Mouse (Mus musculus): ENCODE measurements at regions not wholly inside any gene's neighbourhood (a gene's known extent, or its start where the extent isn't known, plus 50 kb on each side); places are given as distances from the start of the nearest gene placed in this dataset.
"Not testable (repeated sequence)": the region's sequence is repeated elsewhere in the genome, so short reads cannot be mapped to it uniquely, and the experiment has no call there.

DNA sequence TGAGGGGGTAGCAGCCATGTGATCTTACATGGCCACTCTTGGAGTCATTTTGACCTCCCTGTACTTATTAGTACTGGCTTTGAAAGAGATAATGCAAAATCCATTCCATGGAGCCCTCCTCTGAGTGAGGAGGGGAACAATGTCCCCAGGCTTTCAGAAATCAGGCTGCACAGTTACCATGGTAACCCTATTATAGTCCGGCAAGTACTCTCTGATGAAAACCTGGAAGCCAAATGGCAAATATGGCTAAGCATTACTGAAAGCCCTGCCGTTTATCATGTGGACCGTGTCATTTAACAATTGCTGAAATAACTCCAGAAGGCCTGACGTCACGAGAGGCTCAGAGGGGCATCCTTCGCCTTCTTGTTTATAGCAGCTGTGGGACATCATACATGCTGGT is 82.5 kb upstream of the Xcl1 start:
- DNase-seq (ENCODE audit: low spot score in 2 of 2), result no peak

- DNase-seq (ENCODE audit: low spot score in 2 of 2), result no peak
These were observed 79.0 kb upstream of the Xcl1 start for GRCm38 (mm10) chr1:165014328-165014727.

- DNase-seq (ENCODE audit: low spot score in 2 of 2), result no peak
These were observed 78.1 kb upstream of the Xcl1 start for GRCm38 (mm10) chr1:165013428-165013827.

- DNase-seq (ENCODE audit: low spot score in 2 of 2), result no peak
These were observed 77.0 kb upstream of the Xcl1 start for GRCm38 (mm10) chr1:165012376-165012775.

DNA sequence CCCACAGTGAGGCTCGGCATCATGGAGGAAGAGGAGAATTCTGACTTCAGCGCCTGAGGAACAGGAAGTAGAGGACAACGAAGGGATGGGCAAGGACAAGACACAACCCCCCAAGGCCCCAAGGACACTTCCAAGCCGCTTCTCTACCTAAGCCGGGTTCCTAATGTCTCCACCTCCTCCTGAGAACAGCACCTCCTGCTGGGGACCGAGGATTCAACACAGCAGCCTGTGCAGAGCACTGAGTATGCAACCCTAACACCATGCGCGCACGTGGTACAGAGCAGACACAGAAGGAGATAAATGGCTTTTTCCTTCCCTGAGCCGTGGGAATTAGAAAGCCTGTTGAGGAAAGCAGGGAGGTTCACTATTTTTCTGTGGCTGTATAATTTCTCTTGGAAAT is 64.2 kb upstream of the Xcl1 start:
- peak in 1 of 2 experiments; percentile 52 for DNase-seq (ENCODE audit: low spot score in 2 of 2)

- DNase-seq (ENCODE audit: low spot score in 2 of 2), result no peak
These were observed 63.3 kb upstream of the Xcl1 start for GRCm38 (mm10) chr1:164998621-164999020.

DNA sequence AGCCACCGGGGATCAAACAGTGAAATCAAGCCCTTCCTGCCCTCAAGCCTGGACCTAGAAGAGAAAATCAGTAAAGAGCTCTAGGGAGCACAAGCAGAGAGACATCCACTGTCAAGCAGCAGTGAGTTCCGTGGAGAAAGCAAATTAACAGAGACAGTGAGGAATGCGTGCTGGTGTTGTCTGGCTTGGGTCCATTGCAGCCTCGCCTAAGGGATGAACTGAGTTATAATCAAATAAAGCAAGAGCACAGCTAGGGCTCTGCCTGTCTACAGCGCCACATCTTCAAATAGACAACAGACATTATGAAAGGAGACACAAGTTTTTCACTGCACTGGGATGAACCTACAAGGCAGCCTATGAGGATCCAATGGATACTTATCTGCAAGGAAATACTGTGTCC is 62.3 kb upstream of the Xcl1 start:
- DNase-seq (ENCODE audit: low spot score in 2 of 2), result no peak

DNA sequence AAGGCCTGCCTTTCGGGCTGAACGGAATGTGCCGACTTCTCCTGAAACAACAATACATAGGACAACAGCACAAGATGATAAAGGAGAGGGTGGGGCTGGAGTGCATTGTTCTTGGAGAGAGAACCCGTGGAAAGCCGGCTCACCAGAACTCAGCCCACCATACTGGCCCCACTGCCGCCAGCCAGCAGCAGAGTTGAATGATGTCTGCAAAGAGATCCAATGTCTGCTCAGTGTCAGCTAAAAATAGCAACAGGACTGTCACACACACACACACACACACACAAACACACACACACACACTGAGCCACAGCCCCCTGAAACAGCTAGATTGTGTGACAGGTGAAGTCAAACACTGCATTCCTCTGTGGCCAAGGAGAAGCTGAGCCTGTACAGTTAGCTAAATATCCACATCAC is 58.9 kb upstream of the Xcl1 start:
- no peak for DNase-seq (ENCODE audit: low spot score in 2 of 2)

DNA sequence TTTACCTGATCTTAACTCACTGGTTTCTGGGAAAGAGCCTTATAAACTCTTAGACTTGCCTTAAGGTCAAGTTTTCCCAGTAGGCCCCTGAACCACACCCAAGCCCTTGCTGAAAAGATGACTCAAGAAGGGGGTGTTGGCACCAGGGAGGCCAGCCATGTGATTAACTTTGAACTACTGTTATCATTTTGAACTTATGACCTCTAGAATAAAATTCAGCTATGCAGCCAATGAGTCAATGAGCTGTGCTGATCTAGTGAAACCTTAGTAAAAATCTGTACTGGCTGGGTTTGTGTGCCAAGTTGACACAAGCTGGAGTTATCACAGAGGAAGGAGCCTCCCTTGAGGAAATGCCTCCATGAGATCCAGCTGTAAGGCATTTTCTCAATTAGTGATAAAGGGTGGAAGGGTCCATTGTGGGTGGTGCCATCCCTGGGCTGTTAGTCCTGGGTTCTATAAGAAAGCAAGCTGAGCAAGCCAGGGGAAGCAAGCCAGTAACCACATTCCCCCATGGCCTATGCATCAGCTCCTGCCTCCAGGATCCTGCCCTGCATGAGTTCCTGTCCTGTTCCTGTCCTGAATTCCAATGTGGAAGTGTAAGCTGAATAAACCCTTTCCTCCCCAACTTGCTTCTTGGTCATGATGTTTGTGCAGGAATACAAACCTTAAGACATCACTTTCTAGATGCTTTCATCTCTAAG is 58.0 kb upstream of the Xcl1 start:
- DNase-seq (ENCODE audit: low spot score in 2 of 2), result not testable (repeated sequence)

- no peak for DNase-seq (ENCODE audit: low spot score in 2 of 2)
These were observed 53.7 kb upstream of the Xcl1 start for GRCm38 (mm10) chr1:164988982-164989381.

DNA sequence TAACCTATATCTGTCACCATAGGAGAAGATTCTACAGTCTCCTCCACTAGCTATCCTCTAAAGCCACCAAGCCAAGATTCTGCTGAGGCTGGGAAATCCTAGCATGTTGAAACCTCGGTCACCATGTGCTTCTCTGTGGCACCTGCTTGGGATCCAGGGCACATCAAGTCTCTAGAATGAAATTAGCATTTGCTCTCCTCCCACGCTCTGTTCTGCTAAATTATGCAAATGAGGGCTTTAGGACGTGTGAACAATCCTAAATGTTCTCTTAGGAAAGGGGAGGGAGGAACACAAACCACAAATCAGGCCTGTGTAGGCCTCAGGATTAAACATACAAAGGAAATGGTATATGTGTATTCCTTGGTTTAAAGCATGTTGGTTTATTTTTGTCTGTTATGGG is 52.9 kb upstream of the Xcl1 start:
- no peak for DNase-seq (ENCODE audit: low spot score in 2 of 2)

DNA sequence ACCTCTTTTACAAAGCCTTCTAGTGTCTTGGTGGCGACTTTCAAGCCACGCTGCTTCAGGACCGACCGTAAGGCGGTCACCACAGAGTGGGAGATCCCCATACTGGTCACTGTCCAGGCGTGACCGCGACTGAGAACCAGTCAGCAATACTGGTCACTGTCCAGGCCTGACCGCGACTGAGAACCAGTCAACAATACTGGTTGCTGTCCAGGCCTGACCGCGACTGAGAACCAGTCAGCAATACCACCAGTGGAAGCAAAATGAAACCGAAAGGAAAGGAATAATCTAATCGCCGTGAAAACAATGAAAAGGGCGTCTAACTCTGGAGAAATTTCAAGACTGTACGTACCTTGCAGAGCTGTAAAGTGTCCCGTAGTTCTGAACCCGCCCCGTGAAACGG is 50.2 kb upstream of the Xcl1 start:
- not testable (repeated sequence) for DNase-seq (ENCODE audit: low spot score in 2 of 2)
